Mouse (Mus musculus) inflammation-experienced regulatory T-cells, adult 6 months (primary cell): Measurements from ENCODE around the gene Prpsap2. TPM values are rescaled to one million over a fixed set of nuclear protein-coding genes. Genes with fewer than 3 reads are reported as not detected.
A peak's percentile ranks its signal among the peaks of the same experiment; 100 is the strongest.
"Not testable (repeated sequence)": the region's sequence is repeated elsewhere in the genome, so short reads cannot be mapped to it uniquely, and the experiment has no call there.

ENCODE experiments used
- ATAC-seq: one replicate; pipeline ENCODE4 v1.8.0; 2017
- polyA plus RNA-seq, 3 experiments: library from polyadenylated mRNA; unstranded; fragments of 100-300 nt; shearing (Covaris generic); gene quantifications; one replicate each; pipeline ENCODE4 v1.2.1; 2017

Prpsap2 gene
- polyA plus RNA-seq: 10 to 100 TPM; 25.4 to 34.4 (median 31.2) TPM

DNA sequence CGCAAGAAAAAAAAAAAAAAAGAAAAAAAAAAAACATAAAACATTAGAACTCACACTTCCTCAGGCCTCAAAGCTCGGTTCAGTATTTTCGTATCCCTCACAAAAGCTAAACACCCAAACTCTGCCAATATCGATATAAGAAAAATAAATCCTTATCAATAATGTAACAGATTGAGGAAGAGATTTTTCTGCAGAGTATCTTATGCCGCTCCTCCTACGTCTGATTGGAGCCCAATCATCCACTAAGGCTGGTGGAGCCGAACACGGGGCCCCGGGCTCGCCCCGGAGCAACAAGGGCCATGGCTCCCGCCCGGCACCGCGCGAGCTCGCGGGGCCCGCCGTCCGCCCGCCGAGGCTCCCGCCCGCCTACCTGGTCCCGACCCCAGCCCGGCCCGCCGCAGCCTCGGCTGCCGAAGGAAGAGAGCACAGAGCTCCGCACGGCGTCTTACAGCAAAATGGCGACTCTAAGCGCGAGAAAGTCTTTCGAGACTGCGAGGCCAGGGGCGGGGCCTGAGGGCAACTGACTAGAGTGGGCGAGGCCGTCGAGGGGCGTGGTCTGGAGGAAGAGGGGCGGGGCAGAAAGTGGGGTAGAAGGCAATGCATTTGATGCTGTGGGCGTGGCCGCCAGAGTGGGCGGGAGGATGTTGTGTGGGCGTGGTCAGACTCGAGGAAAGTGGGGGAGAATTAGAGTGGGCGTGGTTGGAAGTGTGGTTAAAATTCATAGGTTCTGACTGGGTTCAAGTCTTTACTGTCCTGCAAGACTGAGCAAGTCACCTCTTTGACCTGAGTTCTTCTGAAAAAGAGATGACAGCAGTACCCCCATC lies at the start of gene Prpsap2:
Gene Prpsap2, minus strand, starts transcription at position 505 of the 824 bp plus-strand sequence.
- peak; percentile 95 for ATAC-seq

DNA sequence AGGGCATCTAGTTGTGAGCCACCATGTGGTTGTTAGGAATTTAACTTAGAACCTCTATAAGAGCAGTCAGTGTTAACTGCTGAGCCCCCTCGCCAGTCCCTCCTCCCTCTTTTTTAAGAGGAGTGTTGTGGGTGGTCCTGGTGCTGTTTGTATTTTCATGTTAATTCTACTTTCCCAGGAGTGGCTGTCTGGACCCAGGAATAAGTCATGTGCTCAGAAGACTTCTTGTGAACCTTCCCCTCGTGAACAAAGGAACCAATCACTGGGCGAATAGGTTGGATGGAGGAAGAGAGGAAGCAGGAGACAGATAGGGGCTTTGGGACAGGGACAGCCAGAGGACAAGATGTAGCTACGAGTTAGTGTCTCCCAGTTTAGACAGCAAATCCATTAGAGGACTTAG lies 47.9 kb upstream of the Prpsap2 start:
- ATAC-seq: no peak

DNA sequence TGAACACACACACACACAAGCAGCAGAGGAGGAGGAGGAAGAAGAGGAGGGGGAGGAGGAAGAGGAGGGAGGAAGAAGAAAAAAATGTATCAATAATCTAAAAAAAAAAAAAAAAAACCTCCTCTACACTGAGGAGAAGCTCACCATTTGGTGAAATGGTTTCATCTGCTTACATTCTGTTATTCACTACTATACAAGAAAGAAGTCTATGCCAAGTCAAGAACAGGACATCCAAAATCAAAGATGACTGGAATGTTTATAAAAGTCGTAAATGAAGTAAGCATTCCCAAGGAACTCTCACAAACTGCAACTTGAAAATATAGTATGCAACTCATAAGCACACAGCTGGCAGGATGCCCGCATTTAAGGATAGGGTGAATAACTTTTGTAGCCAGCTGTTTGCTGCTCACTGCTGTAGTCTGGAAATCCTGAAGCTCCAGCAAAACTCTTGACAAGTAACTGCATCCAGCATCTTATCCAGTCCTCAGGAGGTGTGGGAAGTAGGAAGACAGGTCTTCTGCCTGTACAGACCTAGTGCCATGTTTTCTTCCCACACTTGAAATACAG lies 46.7 kb upstream of the Prpsap2 start:
- ATAC-seq: no peak

DNA sequence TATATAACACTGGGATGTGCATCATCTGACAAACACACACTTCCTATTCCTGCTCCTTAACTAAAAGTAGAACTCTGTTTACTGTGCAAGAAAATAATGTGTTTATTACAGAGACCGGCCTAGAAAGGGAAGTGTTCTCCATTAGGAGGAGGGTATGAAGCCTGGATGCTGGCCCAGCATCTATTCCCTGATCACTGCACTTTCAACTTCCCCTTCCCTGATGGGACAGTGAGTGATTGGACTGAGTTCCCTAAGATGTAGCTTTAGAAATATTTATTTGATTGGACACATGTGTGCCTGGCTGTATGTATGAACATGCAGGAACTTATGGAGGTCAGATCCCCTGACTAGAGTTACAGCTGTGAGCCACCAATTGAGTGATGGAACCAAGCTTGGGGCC lies 31.6 kb upstream of the Prpsap2 start:
- ATAC-seq: no peak

DNA sequence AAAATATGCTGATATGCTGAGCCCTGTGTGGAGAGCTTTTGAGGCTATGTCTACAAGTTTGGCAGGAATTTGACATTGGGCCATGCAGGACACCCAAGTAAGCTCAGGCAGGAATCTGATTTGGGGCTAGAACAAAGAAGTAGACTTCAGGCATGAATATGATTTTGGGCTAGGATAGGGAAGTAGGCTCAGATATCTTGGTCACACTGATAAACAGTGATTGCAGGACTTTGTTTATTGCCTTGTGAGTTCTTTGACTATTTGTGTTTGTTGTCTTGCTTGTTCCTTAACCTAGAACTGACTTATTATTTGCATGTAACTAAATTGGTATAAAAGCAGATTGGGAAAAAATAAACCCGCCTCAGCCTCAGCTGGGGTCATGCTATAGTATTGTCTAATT lies 26.7 kb upstream of the Prpsap2 start:
- no peak for ATAC-seq

DNA sequence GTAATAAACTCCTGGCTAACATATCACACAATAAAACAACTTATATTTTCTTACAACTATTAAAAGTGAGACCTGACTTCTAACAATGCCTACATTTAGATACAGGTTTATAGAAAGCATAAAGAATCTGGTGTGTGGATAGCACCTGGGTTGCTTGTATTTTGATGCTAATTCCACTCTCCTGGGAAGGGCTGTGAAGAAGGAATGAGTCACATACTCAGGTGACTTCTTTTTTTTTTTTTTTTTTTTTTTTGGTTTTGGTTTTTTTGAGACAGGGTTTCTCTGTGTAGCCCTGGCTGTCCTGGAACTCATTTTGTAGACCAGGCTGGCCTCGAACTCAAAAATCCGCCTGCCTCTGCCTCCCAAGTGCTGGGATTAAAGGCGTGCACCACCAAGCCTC lies 20.6 kb upstream of the Prpsap2 start:
- not testable (repeated sequence) for ATAC-seq

DNA sequence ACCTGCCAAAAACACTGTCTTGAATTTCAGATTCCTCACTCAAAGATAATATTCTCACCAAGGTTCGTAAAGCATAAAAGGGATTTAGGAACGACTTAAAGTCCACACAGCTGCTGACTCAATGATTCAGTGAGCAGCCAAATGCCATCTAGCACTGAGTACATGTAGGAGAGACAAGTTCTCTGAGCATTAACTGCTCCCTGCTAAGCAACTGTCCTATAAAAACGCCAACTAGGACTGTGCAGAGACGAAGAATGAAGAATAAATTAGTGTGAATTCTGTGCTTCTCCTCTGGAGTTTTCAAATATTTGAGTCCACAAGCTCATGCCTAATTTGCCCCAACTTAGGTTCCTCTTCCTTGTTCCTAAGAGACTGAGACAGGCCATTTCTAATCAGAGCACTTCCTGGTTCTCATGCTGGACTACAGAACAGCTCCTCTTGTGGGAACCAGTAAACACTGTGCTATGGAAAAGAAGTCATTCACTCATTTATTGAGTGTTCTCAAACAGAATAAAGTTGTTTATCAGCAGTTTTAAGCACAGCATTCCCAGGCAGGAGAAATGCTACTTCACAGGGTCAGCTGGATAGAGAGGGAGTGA lies 12.8 kb upstream of the Prpsap2 start:
- no peak for ATAC-seq

DNA sequence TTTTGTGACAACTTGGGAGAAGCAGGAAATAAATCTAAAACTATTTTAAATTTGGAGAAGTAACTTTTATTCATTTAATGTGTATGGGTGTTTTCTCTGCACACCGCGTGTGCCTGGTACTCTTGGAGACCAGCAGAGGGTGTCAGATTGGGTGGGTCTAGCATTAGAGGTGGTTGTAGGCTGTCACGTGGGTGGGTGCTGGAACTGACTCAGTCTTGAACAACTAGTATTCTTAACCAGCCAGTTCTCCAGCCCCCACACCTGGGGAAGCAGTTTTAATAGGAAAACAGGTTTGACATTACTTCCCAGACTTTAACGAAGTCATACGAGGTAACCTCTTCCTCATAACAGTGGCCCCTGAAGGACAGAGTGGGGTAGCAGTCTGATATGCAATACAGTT lies 1.4 kb downstream of the Prpsap2 start:
- ATAC-seq: no peak

DNA sequence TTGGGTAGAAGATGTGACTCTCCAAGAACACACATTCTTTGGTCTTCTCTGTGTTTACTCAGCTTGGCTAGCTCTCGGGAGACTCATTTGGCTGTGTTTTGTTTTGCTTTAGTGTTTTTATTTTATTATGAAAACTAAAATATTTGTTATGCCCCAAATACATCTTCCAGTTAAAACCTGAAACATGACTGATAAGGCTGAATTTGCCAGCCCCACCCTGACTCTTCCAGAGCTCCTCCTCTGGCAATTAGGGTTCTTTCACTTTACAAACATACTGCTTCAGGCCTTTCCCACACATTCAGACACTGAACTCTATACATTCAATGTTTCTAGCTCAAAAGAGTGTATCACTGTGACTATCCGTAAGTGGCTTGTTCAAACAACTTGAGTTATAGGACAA lies 4.7 kb downstream of the Prpsap2 start:
- ATAC-seq: no peak

DNA sequence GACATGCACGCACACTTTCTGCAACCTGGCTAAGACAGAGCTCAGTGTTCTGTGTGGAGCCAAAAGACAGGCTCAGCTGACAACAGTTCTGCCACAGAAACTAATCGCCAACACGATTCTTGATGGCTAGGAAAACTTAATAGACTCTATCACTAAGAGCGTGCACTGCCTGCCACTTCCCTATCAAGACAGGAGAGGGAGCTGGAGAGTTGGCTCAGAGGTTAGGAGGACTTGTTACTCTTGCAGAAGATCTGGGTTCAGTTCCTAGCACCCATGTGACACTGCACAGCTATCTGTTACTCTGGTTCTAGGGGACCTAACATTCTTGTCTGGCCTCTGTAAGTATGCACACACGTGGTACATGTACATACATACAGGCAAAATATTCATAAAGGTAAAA lies 10.3 kb downstream of the Prpsap2 start:
- ATAC-seq: no peak

DNA sequence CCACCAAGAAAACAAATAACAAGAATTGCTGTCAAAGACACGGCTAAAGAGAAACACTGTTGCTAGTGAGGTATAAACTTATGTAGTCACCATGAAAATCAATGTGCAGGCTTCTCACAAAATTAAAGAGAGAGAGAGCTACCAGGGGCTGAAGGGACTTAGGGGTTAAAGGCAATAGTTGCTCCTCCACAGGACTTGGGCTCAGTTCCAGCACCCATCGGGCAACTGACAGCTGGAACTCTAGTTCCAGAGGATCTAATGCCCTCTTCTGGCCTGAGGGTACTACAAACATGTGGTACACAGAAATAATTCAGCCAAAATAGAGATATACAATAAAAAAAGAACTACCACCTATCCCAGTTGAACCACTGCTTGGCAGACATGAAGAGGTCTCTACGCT lies 14.7 kb downstream of the Prpsap2 start:
- ATAC-seq: no peak

DNA sequence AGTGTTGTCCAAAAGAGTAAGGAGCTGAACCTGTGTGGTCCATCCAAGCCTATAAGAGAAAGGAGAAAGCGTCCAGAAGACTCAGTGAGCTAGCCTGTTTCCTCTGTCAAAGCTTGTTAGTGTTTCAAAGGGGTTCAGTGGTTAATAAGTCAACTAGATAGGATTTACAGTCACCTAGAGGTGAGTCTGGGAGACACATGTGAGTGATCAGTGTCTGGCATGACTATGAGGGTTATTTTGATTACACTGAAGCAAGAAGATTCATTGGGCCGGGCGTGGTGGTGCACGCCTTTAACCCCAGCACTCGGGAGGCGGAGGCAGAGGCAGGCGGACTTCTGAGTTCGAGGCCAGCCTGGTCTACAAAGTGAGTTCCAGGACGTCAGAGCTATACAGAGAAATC lies 16.1 kb downstream of the Prpsap2 start:
- ATAC-seq: no peak

DNA sequence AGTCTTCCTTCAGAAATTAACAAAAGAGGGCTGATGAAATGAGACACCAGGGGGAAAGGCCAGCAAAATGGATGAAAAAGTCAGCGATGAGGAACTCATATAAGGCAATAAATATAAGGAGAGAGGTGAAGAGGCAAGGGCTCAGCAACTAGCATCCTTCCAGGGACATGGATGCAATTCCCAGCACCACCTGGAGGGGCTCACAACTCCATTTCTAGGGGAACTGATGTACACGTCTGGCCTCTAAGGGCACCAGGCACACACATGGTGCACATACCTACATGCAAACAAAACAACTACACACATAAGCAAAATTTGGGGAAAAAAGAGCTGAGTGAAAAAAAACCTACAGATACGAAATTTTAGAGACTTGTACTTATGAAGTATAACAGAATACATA lies 17.4 kb downstream of the Prpsap2 start:
- ATAC-seq: no peak

DNA sequence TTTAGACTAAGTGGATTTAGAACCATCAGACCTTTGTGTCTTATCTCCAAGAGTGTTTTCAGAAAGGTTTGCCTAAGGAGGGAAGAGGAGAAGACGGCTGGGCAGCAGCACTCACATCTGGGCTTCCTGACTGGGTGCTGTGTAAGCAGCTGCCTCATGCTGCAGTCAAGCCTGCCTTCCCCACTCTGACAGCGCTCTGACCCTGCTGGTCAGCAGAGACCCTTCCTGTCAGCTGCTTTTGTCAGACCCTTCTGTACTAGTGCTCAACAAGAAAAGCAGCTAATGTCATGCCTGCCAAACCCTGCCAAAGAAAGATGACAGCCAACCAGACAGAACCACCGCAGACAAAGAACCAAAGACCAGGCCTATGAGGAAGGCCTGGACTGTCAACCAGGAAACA lies 18.1 kb downstream of the Prpsap2 start:
- no peak for ATAC-seq

DNA sequence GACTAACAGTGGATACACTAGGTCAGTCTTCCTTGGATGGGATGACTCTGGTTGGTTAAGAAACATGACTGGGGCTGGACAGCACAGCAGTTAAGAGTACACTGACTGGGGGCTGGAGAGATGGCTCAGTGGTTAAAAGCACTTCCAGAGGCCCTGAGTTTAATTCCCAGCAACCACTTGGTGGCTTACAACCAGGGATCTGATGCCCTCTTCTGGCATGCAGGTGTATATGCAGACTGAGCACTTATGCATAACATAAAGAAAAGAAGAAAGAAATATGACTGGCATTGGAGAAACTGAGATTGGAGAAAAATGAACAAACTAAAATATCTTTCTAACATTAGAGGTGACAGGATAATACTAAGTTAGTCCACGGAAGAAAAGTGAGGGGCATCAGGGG lies 21.4 kb downstream of the Prpsap2 start:
- no peak for ATAC-seq

DNA sequence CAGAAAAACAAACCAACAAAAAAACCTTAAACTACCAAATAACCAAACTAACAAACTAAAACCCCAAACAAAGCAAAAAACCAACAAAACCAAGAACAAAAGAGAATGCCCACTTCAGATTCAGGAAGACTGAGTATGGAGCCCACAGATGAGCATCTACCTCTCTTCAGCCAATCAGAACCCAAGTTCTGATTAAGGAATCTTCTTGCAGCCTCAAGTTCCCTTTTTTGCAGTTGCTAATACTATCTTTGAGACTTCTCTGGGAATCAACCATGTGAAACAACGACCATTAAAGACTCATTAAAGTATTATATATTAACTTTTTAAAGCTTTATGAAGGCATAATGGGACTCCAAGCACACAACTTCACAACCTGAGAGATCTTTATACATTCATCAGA lies 24.6 kb downstream of the Prpsap2 start:
- ATAC-seq: no peak

DNA sequence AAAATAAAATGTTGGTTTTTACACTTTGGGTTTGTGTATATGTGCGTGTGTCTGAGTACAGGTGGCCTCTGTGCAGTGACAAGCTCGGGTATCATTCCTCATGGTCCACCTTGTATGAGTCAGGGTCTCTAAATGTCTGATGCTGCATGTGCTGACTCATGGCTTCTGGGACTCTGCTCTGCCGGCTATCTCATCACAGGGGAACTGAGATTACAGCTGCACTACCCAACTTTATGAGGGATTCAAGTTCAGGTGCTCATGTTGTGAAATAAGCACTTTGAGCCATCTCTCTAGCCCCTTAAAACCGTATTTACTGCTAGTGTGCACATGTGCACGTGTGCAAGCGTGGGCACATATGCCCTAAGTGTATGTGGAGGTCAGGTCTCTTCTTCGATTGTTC lies 29.2 kb downstream of the Prpsap2 start:
- ATAC-seq: no peak

DNA sequence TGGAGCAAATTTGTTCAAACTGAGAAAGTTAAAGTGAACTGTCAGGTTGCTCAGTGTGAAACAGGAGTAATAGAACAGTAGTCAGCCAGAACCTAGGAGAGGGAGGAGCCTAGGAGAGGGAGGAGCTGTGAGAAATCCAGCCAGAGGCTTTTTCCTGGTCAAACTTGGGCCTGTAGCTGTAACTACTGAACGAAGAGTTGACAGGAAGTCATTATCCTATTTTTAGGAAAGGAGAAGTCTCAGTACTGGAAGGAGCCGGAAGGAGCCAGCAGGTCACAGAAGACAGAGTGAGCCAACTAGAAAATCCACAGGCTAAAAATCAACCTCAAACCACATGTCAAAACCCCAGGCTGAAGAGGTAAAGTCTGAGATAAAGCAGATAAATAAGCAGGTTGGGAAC lies 33.9 kb downstream of the Prpsap2 start:
- ATAC-seq: no peak

DNA sequence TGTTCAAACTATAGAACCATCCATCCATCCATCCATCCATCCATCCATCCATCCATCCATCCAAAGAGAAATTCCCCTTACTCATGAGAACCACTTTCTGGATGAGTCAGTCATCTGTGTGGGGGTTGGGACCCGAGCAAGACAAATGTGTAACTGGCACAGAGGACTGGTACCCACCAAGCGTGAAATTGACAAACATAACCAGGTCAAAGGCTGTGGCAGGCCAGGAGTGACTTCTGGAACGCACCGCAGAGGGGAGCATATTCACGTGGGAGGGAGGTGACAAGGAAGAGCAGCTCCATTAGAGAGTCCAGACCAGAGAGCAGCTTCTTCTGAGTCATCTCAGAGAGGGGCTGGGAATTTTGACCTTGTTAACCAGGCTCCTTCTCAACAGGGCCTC lies 39.8 kb downstream of the Prpsap2 start:
- no peak for ATAC-seq

DNA sequence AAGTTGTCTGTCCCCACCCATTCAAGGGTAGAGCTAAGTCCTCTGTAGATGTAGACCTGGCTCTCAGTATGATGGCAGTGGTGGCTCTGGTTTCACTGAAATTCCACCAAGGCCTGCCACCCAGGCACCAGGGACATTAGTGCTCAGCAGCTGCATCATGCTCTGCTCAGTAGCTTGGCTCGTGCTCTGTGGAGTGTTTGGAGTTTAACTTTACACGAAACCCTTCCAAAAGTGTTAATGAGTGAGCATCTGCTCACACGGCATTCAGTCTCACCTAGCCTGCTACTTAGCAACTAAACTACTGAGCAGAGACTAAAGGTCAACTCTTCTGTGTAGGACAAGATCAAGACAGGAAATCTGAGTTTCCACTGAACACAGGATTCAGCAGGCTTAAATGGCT lies 41.3 kb downstream of the Prpsap2 start, which contains the start of gene Slc5a10:
Gene Slc5a10, minus strand, starts transcription at position 191 of the 400 bp plus-strand sequence.
- ATAC-seq: no peak

DNA sequence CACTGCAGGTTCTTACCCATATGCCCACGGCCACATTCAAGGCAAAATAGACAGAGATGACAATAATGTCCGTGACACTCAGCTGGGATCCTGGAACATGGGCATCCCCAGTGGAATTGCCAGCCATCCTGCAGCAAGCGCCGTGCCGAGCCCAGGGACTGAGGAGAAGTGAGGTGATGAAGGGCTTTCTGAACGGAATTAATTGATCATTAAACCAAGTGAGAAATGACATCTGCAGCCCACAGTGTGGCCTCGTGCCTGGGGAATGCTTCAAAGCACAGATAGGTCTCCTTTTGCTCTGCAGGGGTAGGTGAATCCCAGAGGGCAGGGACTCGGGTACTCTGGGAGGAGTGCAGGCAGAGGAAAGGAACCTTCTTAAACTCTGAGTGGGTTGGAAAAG lies 42.1 kb downstream of the Prpsap2 start:
- no peak for ATAC-seq

DNA sequence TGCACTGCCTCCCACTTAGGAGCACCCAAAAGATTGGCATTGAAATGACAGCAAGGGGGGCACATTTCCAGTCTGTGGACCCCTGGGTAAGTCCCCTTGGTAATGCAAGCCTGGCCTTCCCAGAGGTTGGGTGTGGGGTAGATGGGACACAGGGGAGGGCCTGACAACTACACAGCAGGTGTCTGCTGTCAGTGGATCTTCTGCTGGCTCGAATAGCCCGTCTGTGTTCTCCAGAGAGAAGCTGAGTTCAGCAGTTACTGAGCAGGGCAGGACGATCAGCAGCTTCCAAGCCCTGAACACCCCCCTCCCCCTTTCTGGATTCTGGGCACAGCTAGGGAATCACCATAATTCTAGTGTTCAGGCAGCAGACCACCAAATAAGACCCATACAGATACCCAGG lies 42.5 kb downstream of the Prpsap2 start:
- ATAC-seq: no peak

DNA sequence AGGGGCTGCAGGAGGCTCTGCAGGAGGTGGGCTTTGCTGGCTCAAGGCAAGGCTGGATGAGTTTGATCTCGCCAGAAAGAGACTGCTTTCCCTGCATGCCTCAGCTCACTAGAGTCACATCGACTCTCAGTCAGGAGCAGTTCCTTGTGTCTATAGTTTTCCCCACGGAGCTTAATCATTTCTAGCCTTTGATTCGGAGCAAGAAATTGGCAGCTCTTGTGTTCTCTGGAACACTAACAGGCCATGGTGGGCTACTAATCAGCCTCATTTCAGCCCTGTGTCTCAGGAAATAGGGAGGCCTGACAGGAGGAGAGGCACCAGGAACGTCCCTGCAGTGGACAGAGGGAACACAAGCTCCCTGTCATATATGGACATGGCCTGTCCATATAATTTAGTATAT lies 43.9 kb downstream of the Prpsap2 start:
- ATAC-seq: no peak

DNA sequence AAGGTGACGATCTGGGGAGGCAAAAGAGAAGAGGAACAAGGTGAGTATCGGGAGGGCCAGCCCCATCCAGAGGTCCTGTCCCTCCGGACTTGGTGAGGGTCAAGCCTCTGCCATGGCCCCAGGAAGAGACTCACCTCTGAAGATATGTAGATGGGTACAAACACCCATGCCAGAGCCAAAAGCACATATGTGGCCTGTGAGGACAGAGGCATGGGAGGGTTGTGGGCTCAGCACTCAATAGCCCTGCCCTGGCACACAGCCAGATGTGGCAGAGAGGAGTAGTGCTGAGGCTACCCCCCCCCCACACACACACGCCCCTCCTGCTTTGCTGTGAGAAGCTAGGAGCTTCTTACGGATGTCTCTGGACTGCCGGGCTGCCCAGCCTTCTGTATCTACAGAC lies 46.8 kb downstream of the Prpsap2 start:
- no peak for ATAC-seq
